Mouse (Mus musculus): Measurements from ENCODE around the gene B3galt1.

Gene B3galt1

GRCm38 (mm10) chr2:68061341-68061740 is 495.7 kb downstream of the B3galt1 start:
- no peak for DNase-seq (ENCODE audit: extremely low spot score)

GRCm38 (mm10) chr2:68079426-68080360 is 514.0 kb downstream of the B3galt1 start:
- no peak for DNase-seq (ENCODE audit: extremely low spot score)

- no peak for DNase-seq (ENCODE audit: extremely low spot score)
These were observed 515.2 kb downstream of the B3galt1 start for GRCm38 (mm10) chr2:68080872-68081280.

GRCm38 (mm10) chr2:68084483-68084882 is 518.8 kb downstream of the B3galt1 start:
- DNase-seq (ENCODE audit: extremely low spot score) = no peak

GRCm38 (mm10) chr2:68086101-68086500 is 520.4 kb downstream of the B3galt1 start:
- DNase-seq (ENCODE audit: extremely low spot score) = no peak

- DNase-seq (ENCODE audit: extremely low spot score) = no peak
These were observed 525.9 kb downstream of the B3galt1 start for GRCm38 (mm10) chr2:68091559-68091958.

GRCm38 (mm10) chr2:68104641-68105040 is 539.0 kb downstream of the B3galt1 start:
- DNase-seq (ENCODE audit: extremely low spot score) = no peak

GRCm38 (mm10) chr2:68118076-68118475 is 552.4 kb downstream of the B3galt1 start:
- no peak for DNase-seq (ENCODE audit: extremely low spot score)

- peak; percentile 14 for DNase-seq (ENCODE audit: extremely low spot score)
These were observed 559.1 kb downstream of the B3galt1 start for GRCm38 (mm10) chr2:68124751-68125150.

GRCm38 (mm10) chr2:68141094-68141493 is 575.4 kb downstream of the B3galt1 start:
- DNase-seq (ENCODE audit: extremely low spot score) = no peak

GRCm38 (mm10) chr2:68143292-68143691 is 577.6 kb downstream of the B3galt1 start:
- no peak for DNase-seq (ENCODE audit: extremely low spot score)

GRCm38 (mm10) chr2:68159751-68160150 is 594.1 kb downstream of the B3galt1 start:
- DNase-seq (ENCODE audit: extremely low spot score) = no peak

GRCm38 (mm10) chr2:68160566-68160965 is 594.9 kb downstream of the B3galt1 start:
- DNase-seq (ENCODE audit: extremely low spot score) = no peak

GRCm38 (mm10) chr2:68162012-68162411 is 596.3 kb downstream of the B3galt1 start:
- DNase-seq (ENCODE audit: extremely low spot score) = no peak

GRCm38 (mm10) chr2:68171306-68171705 is 605.6 kb downstream of the B3galt1 start:
- no peak for DNase-seq (ENCODE audit: extremely low spot score)
